Mouse (Mus musculus) myocyte (in vitro differentiated cells): ENCODE results near the gene Gm27021. TPM values are rescaled to one million over a fixed set of nuclear protein-coding genes. Genes with fewer than 3 reads are reported as not detected.
A peak's percentile ranks its signal among the peaks of the same experiment; 100 is the strongest.

ENCODE experiments used
- H3K27me3 ChIP-seq: one replicate; pipeline ENCODE4 v1.6.1; 2011; ENCODE audit not compliant: control insufficient read depth, insufficient read depth, insufficient read length
- H3K36me3 ChIP-seq: one replicate; pipeline ENCODE4 v1.6.1; 2011; ENCODE audit not compliant: control insufficient read depth, insufficient read depth
- H3K4me2 ChIP-seq: one replicate; pipeline ENCODE4 v1.6.1; 2011; ENCODE audit warnings: low read depth, control low read depth
- H3K4me3 ChIP-seq: one replicate; pipeline ENCODE4 v1.5.1; 2011; ENCODE audit warnings: mild to moderate bottlenecking, control low read depth, moderate library complexity
- H3K79me2 ChIP-seq: one replicate; pipeline ENCODE4 v1.6.1; 2011; ENCODE audit not compliant: control insufficient read depth, insufficient read depth
- H3ac ChIP-seq: one replicate; pipeline ENCODE4 v1.6.1; 2011; ENCODE audit not compliant: control insufficient read depth, insufficient read length
- CEBPB ChIP-seq: IDR thresholded peaks from 2 replicates; pipeline ENCODE4 v1.6.1; 2011; ENCODE audit warnings: mild to moderate bottlenecking, moderate library complexity; ENCODE audit not compliant: poor library complexity, insufficient read depth, severe bottlenecking
- E2F4 ChIP-seq: IDR thresholded peaks from one replicate; pipeline ENCODE4 v1.6.1; 2011; ENCODE audit warnings: mild to moderate bottlenecking, control low read depth, moderate library complexity; ENCODE audit not compliant: insufficient read depth
- MAX ChIP-seq: IDR thresholded peaks from one replicate; pipeline ENCODE4 v1.6.1; 2011; ENCODE audit warnings: low read depth, mild to moderate bottlenecking, control low read depth
- MYOD1 ChIP-seq, 3 experiments: IDR thresholded peaks; one replicate each; pipeline ENCODE4 v1.6.1; 2011; ENCODE audit warnings: control low read depth in 2 of 3, low read depth in 2 of 3, mild to moderate bottlenecking in 2 of 3, moderate library complexity in 1 of 3; ENCODE audit not compliant: insufficient read length in 2 of 3, control insufficient read depth in 1 of 3
- MYOG ChIP-seq, 3 experiments: IDR thresholded peaks; one replicate each; pipeline ENCODE4 v1.6.1; 2011; ENCODE audit warnings: control low read depth in 2 of 3, low read depth in 2 of 3, mild to moderate bottlenecking in 2 of 3; ENCODE audit not compliant: insufficient read length in 2 of 3, control insufficient read depth in 1 of 3, insufficient read depth in 1 of 3
- POLR2A ChIP-seq: IDR thresholded peaks from one replicate; pipeline ENCODE4 v1.6.1; 2011; ENCODE audit warnings: low read depth, mild to moderate bottlenecking, control low read depth, moderate library complexity; ENCODE audit not compliant: insufficient read length
- POLR2AphosphoS2 ChIP-seq: IDR thresholded peaks from one replicate; pipeline ENCODE4 v1.6.1; 2011; ENCODE audit warnings: low read depth, control low read depth; ENCODE audit not compliant: insufficient read length
- REST ChIP-seq: IDR thresholded peaks from one replicate; pipeline ENCODE4 v1.6.1; 2011; ENCODE audit warnings: mild to moderate bottlenecking, control low read depth, moderate library complexity; ENCODE audit not compliant: insufficient read depth, insufficient read length
- SRF ChIP-seq: IDR thresholded peaks from one replicate; pipeline ENCODE4 v1.6.1; 2011; ENCODE audit warnings: low read depth; ENCODE audit not compliant: control insufficient read depth, insufficient read length
- TCF12 ChIP-seq: IDR thresholded peaks from one replicate; pipeline ENCODE4 v1.6.1; 2011; ENCODE audit warnings: mild to moderate bottlenecking, control low read depth; ENCODE audit not compliant: poor library complexity, insufficient read depth, severe bottlenecking
- TCF3 ChIP-seq: IDR thresholded peaks from one replicate; pipeline ENCODE4 v1.6.1; 2011; ENCODE audit warnings: low read depth, control low read depth; ENCODE audit not compliant: insufficient read length
- USF1 ChIP-seq: IDR thresholded peaks from one replicate; pipeline ENCODE4 v1.6.1; 2011; ENCODE audit warnings: low read depth, mild to moderate bottlenecking, control low read depth, moderate library complexity
- polyA plus RNA-seq: library from polyadenylated mRNA; unstranded; fragments of >200 nt; fragmentation: generic; extraction: Trizol; gene quantifications from one replicate; pipeline ENCODE4 v1.2.1, GENCODE M21; 2012; ENCODE audit warnings: missing spikeins

Gene Gm27021
- polyA plus RNA-seq, 1 experiment: 1.9 TPM

- Histone ChIP-seq H3K79me2 (no peaks in the 10 kb centered on the region), H3K27me3 (peaks cover 59% of the 10 kb centered on the region), H3K4me2 (no peak overlapping the region), H3ac (no peak overlapping the region), H3K36me3 (no peaks in the 10 kb centered on the region), H3K4me3 (no peak overlapping the region)
- TF ChIP-seq TCF3 (no peak), MYOD1 (IDR thresholded peaks at IDR 0.05; ENCODE audit: control insufficient read depth in 1 of 3, insufficient read length in 2 of 3, low read depth in 2 of 3) (peak in 2 of 3 experiments; percentile 49 to 62), POLR2A (no peak)
Measured at GRCm38 (mm10) chr8:120699079-120699478, 31.2 kb upstream of the Gm27021 start.

GRCm38 (mm10) chr8:120698426-120698825 is 30.5 kb upstream of the Gm27021 start:
- H3ac ChIP-seq: no peak overlapping the region
- no peaks in the 10 kb centered on the region for H3K79me2 ChIP-seq
- H3K27me3 ChIP-seq: peaks cover 55% of the 10 kb centered on the region
- no peak for TF ChIP-seq REST
- TF ChIP-seq TCF12: no peak
- TF ChIP-seq SRF: no peak
- TF ChIP-seq TCF3: no peak
- TF ChIP-seq CEBPB: no peak
- TF ChIP-seq MYOG (IDR thresholded peaks at IDR 0.05; ENCODE audit: control insufficient read depth in 1 of 3, insufficient read depth in 1 of 3, insufficient read length in 2 of 3, low read depth in 2 of 3): no peak
- TF ChIP-seq POLR2A: no peak
- TF ChIP-seq E2F4: no peak
- TF ChIP-seq MYOD1 (IDR thresholded peaks at IDR 0.05; ENCODE audit: control insufficient read depth in 1 of 3, insufficient read length in 2 of 3, low read depth in 2 of 3): no peak
- no peak for TF ChIP-seq POLR2AphosphoS2
- no peak for TF ChIP-seq MAX
- H3K4me2 ChIP-seq: no peak overlapping the region
- H3K4me3 ChIP-seq: no peak overlapping the region
- H3K36me3 ChIP-seq: no peaks in the 10 kb centered on the region

GRCm38 (mm10) chr8:120697979-120698272 is 30.0 kb upstream of the Gm27021 start:
- H3K4me3 ChIP-seq: no peak overlapping the region
- H3K79me2 ChIP-seq: no peaks in the 10 kb centered on the region
- no peak overlapping the region for H3K4me2 ChIP-seq
- TF ChIP-seq REST: no peak
- TF ChIP-seq TCF3: no peak
- H3K36me3 ChIP-seq: no peaks in the 10 kb centered on the region
- peaks cover 50% of the 10 kb centered on the region for H3K27me3 ChIP-seq
- no peak overlapping the region for H3ac ChIP-seq

- Histone ChIP-seq H3K4me2 (no peak overlapping the region), H3K79me2 (no peaks in the 10 kb centered on the region), H3K4me3 (no peak overlapping the region), H3K27me3 (peaks cover 45% of the 10 kb centered on the region), H3K36me3 (no peaks in the 10 kb centered on the region), H3ac (no peak overlapping the region)
- TF ChIP-seq TCF12: no peak
- no peak for TF ChIP-seq SRF
- no peak for TF ChIP-seq MAX
Measured at GRCm38 (mm10) chr8:120697154-120697978, 29.5 kb upstream of the Gm27021 start.

GRCm38 (mm10) chr8:120696401-120697153 is 28.7 kb upstream of the Gm27021 start:
- Histone ChIP-seq H3K36me3 (no peaks in the 10 kb centered on the region), H3ac (no peak overlapping the region), H3K27me3 (peaks cover 38% of the 10 kb centered on the region), H3K4me2 (no peak overlapping the region), H3K79me2 (no peaks in the 10 kb centered on the region), H3K4me3 (no peak overlapping the region)
- TF ChIP-seq POLR2A (no peak), TCF3 (no peak), MAX (no peak), USF1 (no peak), CEBPB (no peak), REST (no peak), POLR2AphosphoS2 (no peak)
